Mouse (Mus musculus) forebrain, embryonic 12.5 days (tissue): ENCODE data around the gene Mark1. TPM values are rescaled to one million over a fixed set of nuclear protein-coding genes. Genes with fewer than 3 reads are reported as not detected.

Experiments
- ATAC-seq: fragments of 200-750 bp; cut with Nextera tagmentation; 2 replicates; pipeline ENCODE4 v1.8.0; 2017; ENCODE audit warnings: moderate TSS enrichment; ENCODE audit not compliant: low FRiP score
- H3K27ac ChIP-seq: fragments of 300-500 bp; sonication (generic); 2 replicates; pipeline ENCODE4 v1.5.1; 2016; ENCODE audit warnings: mild to moderate bottlenecking
- H3K27me3 ChIP-seq: fragments of 300-500 bp; sonication (generic); 2 replicates; pipeline ENCODE4 v1.6.1; 2016; ENCODE audit warnings: mild to moderate bottlenecking
- H3K36me3 ChIP-seq: fragments of 300-500 bp; sonication (generic); replicated peaks from 2 replicates; pipeline ENCODE4 v1.6.1; 2016; ENCODE audit warnings: mild to moderate bottlenecking
- H3K4me1 ChIP-seq: fragments of 300-500 bp; sonication (generic); 2 replicates; pipeline ENCODE4 v1.6.1; 2016
- H3K4me2 ChIP-seq: fragments of 300-500 bp; sonication (generic); 2 replicates; pipeline ENCODE4 v1.6.1; 2016; ENCODE audit warnings: mild to moderate bottlenecking, moderate library complexity
- H3K4me3 ChIP-seq: fragments of 300-500 bp; sonication (generic); replicated peaks from 2 replicates; pipeline ENCODE4 v1.5.1; 2016; ENCODE audit warnings: mild to moderate bottlenecking
- H3K9ac ChIP-seq: fragments of 300-500 bp; sonication (generic); 2 replicates; pipeline ENCODE4 v1.6.1; 2016; ENCODE audit warnings: mild to moderate bottlenecking
- H3K9me3 ChIP-seq: fragments of 300-500 bp; sonication (generic); 2 replicates; pipeline ENCODE4 v1.6.1; 2016
- WGBS: fragments of 180-500 bp; shearing (Covaris S2); methylation state at CpG from one replicate; pipeline ENCODE4 v1.1.7; 2016; 5-methylcytosine and 5-hydroxymethylcytosine counted together
- polyA plus RNA-seq: library from polyadenylated mRNA; unstranded; fragments of >200 nt; fragmentation: Nextera tagmentation; extraction: Ambion mirVana; gene quantifications from 2 replicates; pipeline ENCODE4 v1.2.1, GENCODE M21; 2016

The Mark1 gene
- polyA plus RNA-seq, 1 experiment from 2014 or later, result 8.4 TPM

DNA sequence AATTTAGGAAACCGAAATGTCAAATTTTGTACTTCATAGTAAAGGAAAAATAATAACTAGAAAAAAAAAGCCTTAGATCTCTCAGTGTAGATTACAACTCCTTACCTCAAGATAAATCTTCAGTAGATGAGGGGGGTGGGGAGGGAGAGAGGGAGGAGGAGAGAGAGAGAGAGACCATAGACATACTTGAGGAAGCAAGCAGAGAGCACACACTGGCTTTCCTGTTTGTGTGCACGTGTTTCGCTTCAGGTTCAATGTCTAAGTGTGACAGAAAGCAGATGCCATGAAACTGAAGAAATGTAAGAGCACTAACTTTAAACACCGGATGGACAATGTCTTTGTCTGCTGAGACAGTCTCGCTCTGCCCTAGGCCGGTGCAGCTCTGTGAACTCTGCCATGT, 41.0 kb downstream of the Mark1 start:
- WGBS, result 85% methylated on average over 6 of the region's 6 CpGs
- Histone ChIP-seq H3K4me2 (no peak overlapping the region), H3K36me3 (peaks cover 23% of the 10 kb centered on the region; the same call in 1 of the 2 replicates), H3K9me3 (peaks cover 23% of the 10 kb centered on the region), H3K27ac (no peak overlapping the region), H3K27me3 (no peaks in the 10 kb centered on the region), H3K4me3 (no peak overlapping the region), H3K9ac (no peak overlapping the region), H3K4me1 (0 out of 2 replicates have a peak, but pooled peaks cover 3% of the 10 kb centered on the region)
- ATAC-seq, result no peak

DNA sequence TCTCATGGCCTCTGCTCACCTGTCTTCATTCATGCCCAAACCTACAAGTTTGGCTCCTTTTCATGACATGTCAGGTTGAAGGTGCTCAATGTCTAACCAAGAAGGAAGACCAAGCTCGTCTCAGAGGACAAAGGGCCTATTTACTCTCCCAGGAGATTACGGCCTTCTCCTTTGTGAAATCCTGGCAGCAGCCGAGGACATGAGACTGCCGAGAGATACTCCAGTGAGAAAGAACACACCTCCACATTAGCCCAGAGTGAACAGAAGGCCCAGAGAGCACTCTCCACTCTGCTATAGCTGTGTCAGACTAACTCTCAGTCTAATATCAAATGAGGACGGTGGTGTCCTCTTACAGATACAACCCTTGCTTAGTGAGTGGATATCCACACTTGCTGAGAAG, 47.6 kb downstream of the Mark1 start:
- no peaks in the 10 kb centered on the region for H3K27me3 ChIP-seq
- no peak overlapping the region for H3K9ac ChIP-seq
- ATAC-seq, result no peak
- H3K4me3 ChIP-seq, result no peak overlapping the region
- peaks cover 2% of the 10 kb centered on the region; the same call in 1 of the 2 replicates for H3K4me1 ChIP-seq
- no peak overlapping the region for H3K4me2 ChIP-seq
- H3K9me3 ChIP-seq, result peaks cover under 1% of the 10 kb centered on the region; the same call in 1 of the 2 replicates
- no peaks in the 10 kb centered on the region for H3K36me3 ChIP-seq
- no peak overlapping the region for H3K27ac ChIP-seq
- WGBS, result 37% methylated on average over 5 of the region's 5 CpGs

- ATAC-seq, result no peak
- H3K4me3 ChIP-seq, result no peak overlapping the region
- WGBS, result 94% methylated on average over 11 of the region's 11 CpGs
Observed at GRCm38 (mm10) chr1:184951057-184951456, 48.3 kb downstream of the Mark1 start.

GRCm38 (mm10) chr1:184938106-184938505, 61.3 kb downstream of the Mark1 start:
- no peaks in the 10 kb centered on the region for H3K27me3 ChIP-seq
- H3K27ac ChIP-seq, result no peak overlapping the region
- no peak for ATAC-seq
- H3K4me3 ChIP-seq, result no peak overlapping the region
- no peak overlapping the region for H3K4me2 ChIP-seq
- H3K9me3 ChIP-seq, result no peaks in the 10 kb centered on the region
- 90% methylated on average over 4 of the region's 4 CpGs for WGBS
- no peaks in the 10 kb centered on the region for H3K4me1 ChIP-seq
- H3K9ac ChIP-seq, result no peak overlapping the region
- peaks cover 8% of the 10 kb centered on the region for H3K36me3 ChIP-seq

More at GRCm38 (mm10) chr1:184951057-184951456, 48.3 kb downstream of the Mark1 start:
- H3K9ac ChIP-seq, result no peak overlapping the region
- H3K4me2 ChIP-seq, result no peak overlapping the region
- no peaks in the 10 kb centered on the region for H3K9me3 ChIP-seq
- H3K27ac ChIP-seq, result no peak overlapping the region
- H3K36me3 ChIP-seq, result 0 out of 2 replicates have a peak, but pooled peaks cover 3% of the 10 kb centered on the region
- peaks cover 2% of the 10 kb centered on the region; the same call in 1 of the 2 replicates for H3K4me1 ChIP-seq
- H3K27me3 ChIP-seq, result no peaks in the 10 kb centered on the region

DNA sequence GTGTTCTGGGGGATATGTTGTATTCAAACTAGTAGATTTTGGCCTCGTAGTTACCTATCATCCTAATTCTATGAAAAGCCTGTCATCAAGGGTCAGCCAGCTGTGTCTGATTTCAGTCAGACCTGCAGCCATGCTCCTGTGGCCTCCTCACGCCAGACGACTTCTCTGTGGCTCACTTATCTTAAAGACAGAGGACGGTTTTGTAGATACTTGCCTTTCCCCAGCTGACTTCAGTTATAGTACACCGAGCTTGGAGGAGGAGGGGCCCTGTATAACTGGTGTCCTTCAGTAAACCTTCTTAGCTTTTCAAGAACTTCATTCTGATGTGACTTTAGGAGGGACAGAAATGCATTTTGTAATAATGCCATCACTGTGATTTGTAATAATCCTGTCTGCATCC, 63.4 kb downstream of the Mark1 start:
- Histone ChIP-seq H3K4me3 (no peak overlapping the region), H3K4me1 (no peaks in the 10 kb centered on the region), H3K27me3 (no peaks in the 10 kb centered on the region), H3K9me3 (no peaks in the 10 kb centered on the region), H3K4me2 (no peak overlapping the region), H3K36me3 (peaks cover 8% of the 10 kb centered on the region), H3K9ac (no peak overlapping the region), H3K27ac (no peak overlapping the region)
- ATAC-seq, result no peak
- 85% methylated on average over 5 of the region's 5 CpGs for WGBS

- H3K9me3 ChIP-seq, result no peaks in the 10 kb centered on the region
Observed at GRCm38 (mm10) chr1:184935490-184935889, 63.9 kb downstream of the Mark1 start.

GRCm38 (mm10) chr1:184931097-184931496, 68.3 kb downstream of the Mark1 start:
- H3K4me2 ChIP-seq, result no peak overlapping the region
- H3K4me3 ChIP-seq, result no peak overlapping the region
- no peak for ATAC-seq
- no peak overlapping the region for H3K27ac ChIP-seq
- no peaks in the 10 kb centered on the region for H3K27me3 ChIP-seq
- H3K4me1 ChIP-seq, result no peaks in the 10 kb centered on the region
- H3K36me3 ChIP-seq, result peaks cover 22% of the 10 kb centered on the region
- WGBS, result 93% methylated on average over 6 of the region's 6 CpGs
- no peak overlapping the region for H3K9ac ChIP-seq
- no peaks in the 10 kb centered on the region for H3K9me3 ChIP-seq

More at GRCm38 (mm10) chr1:184935490-184935889, 63.9 kb downstream of the Mark1 start:
- H3K27me3 ChIP-seq, result no peaks in the 10 kb centered on the region
- H3K4me2 ChIP-seq, result no peak overlapping the region
- H3K4me3 ChIP-seq, result no peak overlapping the region
- no peak for ATAC-seq
- H3K27ac ChIP-seq, result no peak overlapping the region
- no peak overlapping the region for H3K9ac ChIP-seq
- WGBS, result 77% methylated on average over 6 of the region's 6 CpGs
- H3K4me1 ChIP-seq, result no peaks in the 10 kb centered on the region
- peaks cover 8% of the 10 kb centered on the region for H3K36me3 ChIP-seq

GRCm38 (mm10) chr1:184928382-184928781, 71.0 kb downstream of the Mark1 start:
- WGBS, result 56% methylated on average over 1 of the region's 1 CpGs
- Histone ChIP-seq H3K9me3 (no peaks in the 10 kb centered on the region), H3K27ac (no peak overlapping the region), H3K9ac (no peak overlapping the region), H3K4me2 (no peak overlapping the region), H3K4me1 (no peaks in the 10 kb centered on the region), H3K4me3 (no peak overlapping the region), H3K36me3 (peaks cover 24% of the 10 kb centered on the region), H3K27me3 (no peaks in the 10 kb centered on the region)
- no peak for ATAC-seq

DNA sequence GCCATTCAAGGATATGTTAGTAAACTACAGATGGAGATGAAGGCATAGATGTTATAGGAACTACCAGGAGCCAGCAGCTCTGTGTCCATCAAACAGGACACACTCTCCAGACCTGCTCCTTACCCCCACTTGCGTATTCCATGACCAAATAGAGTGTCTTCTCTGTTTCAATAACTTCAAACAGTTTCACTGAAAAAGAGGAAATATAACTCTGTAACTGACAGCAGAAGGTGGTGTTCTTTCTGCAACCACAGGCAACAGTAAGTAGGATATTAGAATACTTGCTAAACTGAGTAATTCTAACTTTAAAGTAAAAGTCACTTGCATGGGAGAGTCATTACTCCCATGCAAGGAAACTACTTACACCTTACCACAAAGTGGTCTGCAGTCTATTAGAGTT, 71.5 kb downstream of the Mark1 start:
- Histone ChIP-seq H3K4me3 (no peak overlapping the region), H3K4me2 (no peak overlapping the region), H3K4me1 (no peaks in the 10 kb centered on the region), H3K9ac (no peak overlapping the region), H3K36me3 (peaks cover 29% of the 10 kb centered on the region), H3K27ac (no peak overlapping the region), H3K9me3 (no peaks in the 10 kb centered on the region), H3K27me3 (no peaks in the 10 kb centered on the region)
- ATAC-seq, result no peak
- 93% methylated on average over 1 of the region's 1 CpGs for WGBS

DNA sequence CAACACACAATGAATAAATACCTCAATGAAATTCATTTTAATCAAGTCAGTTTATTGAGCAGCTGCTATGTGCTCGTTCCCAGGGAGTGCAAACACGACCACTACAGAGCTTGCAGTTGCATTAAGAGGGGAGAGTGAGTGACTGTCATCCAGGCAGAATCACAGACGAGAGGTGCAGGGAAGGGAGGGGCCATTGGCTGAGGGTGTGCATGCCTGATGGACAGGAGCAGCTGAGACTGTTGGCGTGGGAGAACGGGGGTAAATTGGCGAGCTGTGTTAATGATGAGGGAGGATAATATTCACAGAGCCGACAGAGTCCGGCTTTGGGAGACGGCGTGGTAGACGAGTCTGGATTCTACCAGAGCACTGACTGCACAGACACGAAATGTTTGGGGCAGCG, 76.5 kb downstream of the Mark1 start:
- no peak for ATAC-seq
- Histone ChIP-seq H3K9me3 (no peaks in the 10 kb centered on the region), H3K4me3 (no peak overlapping the region), H3K9ac (no peak overlapping the region), H3K27ac (no peak overlapping the region), H3K36me3 (peaks cover 59% of the 10 kb centered on the region), H3K4me2 (no peak overlapping the region), H3K4me1 (peaks cover 2% of the 10 kb centered on the region), H3K27me3 (no peaks in the 10 kb centered on the region)
- 89% methylated on average over 13 of the region's 13 CpGs for WGBS

GRCm38 (mm10) chr1:184920057-184920456, 79.3 kb downstream of the Mark1 start:
- ATAC-seq, result no peak
- peaks cover 4% of the 10 kb centered on the region for H3K4me1 ChIP-seq
- no peaks in the 10 kb centered on the region for H3K9me3 ChIP-seq
- H3K36me3 ChIP-seq, result peaks cover 61% of the 10 kb centered on the region
- H3K4me3 ChIP-seq, result no peak overlapping the region
- whole genome bisulfite sequencing, result 83% methylated on average over 5 of the region's 5 CpGs
- no peak overlapping the region for H3K27ac ChIP-seq
- H3K9ac ChIP-seq, result no peak overlapping the region
- H3K27me3 ChIP-seq, result no peaks in the 10 kb centered on the region
- no peak overlapping the region for H3K4me2 ChIP-seq

GRCm38 (mm10) chr1:184918227-184918888, 81.0 kb downstream of the Mark1 start:
- no peaks in the 10 kb centered on the region for H3K9me3 ChIP-seq
- ATAC-seq, result no peak
- no peak overlapping the region for H3K4me2 ChIP-seq
- H3K36me3 ChIP-seq, result peaks cover 62% of the 10 kb centered on the region
- H3K4me3 ChIP-seq, result no peak overlapping the region
- no peak overlapping the region for H3K9ac ChIP-seq
- 64% methylated on average over 5 of the region's 5 CpGs for WGBS
- no peaks in the 10 kb centered on the region for H3K27me3 ChIP-seq
- H3K27ac ChIP-seq, result 0 out of 2 replicates have a peak overlapping the region, but pooled peaks have one; percentile 5
- peaks cover 4% of the 10 kb centered on the region for H3K4me1 ChIP-seq

DNA sequence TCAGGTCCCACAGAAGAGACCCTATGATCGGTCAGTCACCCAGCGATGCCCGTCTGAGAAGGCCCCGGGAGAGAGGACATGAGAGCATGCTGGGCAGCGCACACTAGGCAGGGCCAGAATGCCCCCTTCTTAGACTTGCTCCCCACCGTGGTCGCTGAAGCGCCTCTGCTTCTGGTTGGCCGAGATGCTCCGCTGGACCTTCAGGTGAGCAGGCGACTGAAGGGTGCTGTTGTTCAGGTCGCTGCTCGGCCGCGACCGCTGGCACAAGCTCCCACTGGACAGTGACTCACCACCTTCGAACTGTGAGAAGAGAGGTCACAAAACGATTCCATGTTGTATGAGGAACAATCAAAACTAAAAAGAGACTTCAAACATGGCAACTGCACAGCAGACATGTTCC, 87.0 kb downstream of the Mark1 start:
- peaks cover 75% of the 10 kb centered on the region for H3K36me3 ChIP-seq
- 95% methylated on average over 18 of the region's 18 CpGs for WGBS
- H3K27ac ChIP-seq, result no peak overlapping the region
- H3K27me3 ChIP-seq, result no peaks in the 10 kb centered on the region
- no peak overlapping the region for H3K4me2 ChIP-seq
- H3K9me3 ChIP-seq, result no peaks in the 10 kb centered on the region
- H3K4me3 ChIP-seq, result no peak overlapping the region
- no peaks in the 10 kb centered on the region for H3K4me1 ChIP-seq
- no peak for ATAC-seq
- H3K9ac ChIP-seq, result no peak overlapping the region
